Mouse (Mus musculus): ENCODE results near the gene Dst.

Gene Dst

DNA sequence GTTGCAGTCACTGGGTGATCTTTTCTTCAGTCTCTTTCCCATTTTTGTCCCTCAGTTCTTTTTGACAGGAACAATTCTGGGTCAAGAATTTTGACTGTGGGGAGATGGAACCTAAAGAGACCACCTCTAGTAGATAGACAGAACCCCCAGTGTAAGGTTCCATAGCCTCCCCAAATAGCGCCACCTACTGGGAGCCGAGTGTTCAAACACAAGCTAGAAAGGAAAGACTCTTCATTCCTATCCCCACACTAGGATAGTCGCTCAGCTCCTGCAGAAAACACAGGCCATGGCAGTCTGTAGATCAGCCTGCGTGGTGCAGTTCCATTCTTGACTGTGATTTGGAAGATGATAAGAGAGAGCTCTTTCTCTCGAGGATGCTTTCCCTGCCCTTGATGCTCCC, 160.3 kb downstream of the Dst start:
- peak; percentile 40 for DNase-seq

DNA sequence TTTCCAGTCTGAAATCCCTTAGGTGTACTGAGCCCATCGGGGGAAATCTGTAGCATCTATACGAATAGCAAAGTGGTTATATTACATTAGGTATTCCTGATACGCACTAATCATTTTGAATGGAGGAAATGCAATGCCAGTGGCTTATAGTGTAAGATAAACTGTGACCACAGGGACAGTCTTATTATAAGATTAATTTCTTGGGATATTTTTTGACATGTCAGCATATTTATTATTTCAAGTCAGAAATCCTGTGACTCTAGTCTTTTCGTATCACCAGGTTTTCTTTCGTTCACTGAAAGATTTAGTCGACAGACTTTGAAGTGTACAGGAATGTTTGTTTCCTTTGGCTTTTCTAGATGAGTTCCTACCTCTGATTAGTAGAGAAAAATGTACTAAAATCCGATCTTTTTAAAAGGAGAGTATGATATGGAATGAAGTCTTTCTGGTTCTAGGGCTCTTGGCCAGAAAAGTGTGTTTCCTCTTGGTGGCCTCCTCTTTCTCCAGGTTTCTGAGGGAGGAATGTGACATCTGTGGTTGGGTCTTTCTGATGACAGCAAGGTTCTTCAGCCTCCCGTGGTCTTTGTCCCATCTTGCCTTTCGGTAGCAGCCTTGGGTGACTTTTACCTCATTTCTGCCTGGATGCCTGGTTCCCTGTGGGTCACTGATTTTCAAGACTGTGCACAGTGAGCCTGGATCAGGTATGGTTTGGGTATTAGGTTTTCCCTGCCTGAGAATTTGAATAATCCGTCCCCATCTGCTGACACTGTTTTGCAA, 161.7 kb downstream of the Dst start:
- DNase-seq, result no peak

DNA sequence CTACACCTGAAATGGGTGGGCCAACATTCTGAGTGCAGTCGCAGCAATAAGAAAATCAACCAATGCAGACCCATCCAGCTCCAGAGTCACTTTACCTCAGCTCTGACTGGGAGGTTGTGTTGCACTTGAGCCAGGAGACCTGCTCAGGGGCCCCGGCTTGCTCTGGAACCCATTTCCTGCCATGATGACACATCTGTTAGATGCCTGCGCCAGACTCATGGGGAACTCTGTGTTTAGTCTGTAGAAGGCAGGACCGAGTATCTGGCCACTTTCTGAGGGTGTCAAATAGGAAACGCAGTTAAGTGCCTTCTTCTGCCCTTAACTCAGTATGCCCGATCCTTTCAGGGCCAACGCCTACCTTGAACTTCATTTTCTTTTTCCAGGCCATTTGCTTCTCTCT, 162.4 kb downstream of the Dst start:
- DNase-seq, result no peak

DNA sequence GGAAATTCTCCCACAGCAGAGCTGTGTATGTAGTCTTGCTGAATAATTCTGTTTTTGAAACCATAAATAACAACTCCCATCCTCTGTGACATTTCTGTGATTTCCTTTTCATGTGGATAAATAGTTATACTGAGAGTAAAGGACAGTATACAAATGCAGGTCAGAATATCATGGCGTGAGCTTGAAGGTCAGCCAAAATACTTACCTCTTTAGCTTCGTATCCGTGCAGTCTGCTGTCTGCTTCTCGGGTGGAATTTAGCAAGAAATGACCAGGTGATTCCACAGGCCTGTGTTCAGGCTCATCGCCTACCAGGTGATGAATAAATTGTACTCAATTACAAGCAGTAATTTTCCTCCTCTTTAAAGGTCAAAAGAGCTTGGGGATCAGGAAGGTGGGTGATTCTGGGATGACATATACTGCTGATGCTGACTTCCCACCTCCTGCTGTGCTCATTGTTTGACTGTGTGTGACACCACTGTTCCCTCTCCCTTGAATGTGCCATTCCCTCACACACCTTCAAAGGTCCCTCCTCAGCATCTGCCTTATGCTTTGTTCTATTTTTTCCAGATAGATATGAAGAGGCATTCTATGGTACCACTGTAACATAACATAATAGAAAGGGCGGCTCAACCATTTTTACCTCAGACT, 163.1 kb downstream of the Dst start:
- no peak for DNase-seq

DNA sequence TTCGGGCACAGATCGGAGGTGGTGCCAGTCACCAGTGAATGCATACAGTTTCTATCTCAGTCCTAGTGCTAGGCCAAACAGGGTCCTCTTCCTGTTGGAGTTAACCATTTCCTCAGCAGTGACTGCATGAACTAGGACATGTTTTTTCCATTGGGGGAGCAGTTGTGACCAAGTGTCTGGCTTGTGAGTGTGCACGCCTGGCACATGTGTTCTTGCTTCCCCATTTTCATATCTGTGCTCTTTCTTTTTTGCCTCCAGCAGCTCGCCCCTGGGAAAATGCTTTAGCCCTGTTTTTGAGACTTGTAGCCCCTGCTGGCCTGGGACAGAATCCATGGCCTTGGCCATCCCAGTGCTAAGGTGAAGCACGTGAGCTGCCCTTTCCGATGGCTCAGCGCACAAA, 164.2 kb downstream of the Dst start:
- DNase-seq, result no peak

DNA sequence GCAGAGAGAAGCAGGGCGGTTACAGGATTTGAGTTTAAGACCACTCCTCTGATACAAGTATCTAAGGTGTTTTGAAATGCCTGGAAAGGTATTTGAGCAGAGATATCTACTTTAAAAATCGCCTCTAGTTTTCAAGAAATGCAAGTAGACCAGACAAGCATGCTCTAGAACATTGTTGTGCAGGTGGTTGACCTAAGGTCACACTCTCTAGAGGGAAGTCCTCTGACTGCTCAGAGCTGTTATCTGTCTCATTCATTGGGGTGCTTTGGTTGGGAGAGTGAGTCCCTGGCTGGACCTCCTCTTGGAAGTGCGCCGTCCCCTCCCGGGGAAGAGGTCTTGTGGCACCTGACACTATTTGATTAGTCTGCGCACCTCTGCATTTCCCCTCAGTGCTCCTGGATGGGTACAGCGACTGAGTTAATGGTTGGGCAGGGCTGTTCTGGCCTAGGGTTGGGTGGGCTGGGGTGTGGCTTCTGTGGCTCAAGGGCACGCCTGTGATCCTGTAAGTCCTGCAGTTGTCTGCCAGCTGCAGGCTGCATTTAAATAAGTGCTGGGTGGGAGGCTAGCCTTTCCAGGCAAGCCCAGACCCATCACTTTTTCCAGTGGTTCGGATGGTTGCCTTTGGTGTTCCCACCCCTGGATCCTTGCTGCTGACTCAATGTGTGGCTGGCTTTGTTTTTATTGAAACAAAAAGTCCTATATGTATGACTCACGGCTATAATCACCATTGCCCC, 165.6 kb downstream of the Dst start:
- no peak for DNase-seq

DNA sequence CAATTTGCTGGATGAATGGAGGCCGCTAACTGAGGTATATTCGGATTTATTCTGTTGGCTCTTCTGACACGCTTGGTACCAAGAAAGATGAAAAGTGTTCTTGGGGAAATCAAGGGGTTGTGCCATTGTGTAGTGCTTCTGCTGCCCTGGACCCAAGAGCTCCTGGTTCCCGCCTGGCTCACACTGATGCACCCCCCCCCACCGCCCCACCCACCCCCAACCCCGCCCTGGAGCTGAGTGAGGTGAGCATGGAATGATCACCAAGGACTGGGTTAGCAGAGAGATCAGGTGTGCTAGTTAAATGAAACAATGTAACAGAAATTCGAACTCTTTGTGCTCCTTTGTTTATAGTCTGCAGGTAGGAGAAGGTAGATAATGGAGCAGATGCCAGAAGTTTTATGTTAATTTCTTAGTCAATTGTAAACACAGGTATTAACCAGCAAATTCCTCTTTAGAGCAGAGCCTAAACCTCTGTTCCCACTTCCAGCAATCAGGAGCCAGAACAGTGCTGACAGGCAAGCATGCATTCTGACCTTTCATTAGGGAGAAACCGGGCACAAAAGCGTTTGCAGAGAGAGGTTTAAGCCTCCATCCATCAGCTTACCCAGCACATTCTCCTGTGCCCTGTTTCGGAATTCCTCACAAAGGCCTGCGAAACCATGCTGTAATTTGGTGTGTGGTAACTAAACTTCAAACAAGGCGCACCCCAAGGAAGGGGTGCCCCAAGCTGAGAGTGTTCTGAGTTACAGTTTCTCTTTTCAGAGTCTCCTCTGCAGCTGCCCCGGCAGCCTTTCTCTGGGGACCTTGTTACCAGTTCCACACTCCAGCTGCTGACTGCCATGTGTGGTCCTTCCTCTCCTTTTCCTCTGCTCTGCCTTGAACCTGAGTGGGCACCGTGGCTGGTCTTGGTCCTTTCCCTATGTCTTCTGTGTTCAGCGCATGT, 166.5 kb downstream of the Dst start:
- no peak for DNase-seq

DNA sequence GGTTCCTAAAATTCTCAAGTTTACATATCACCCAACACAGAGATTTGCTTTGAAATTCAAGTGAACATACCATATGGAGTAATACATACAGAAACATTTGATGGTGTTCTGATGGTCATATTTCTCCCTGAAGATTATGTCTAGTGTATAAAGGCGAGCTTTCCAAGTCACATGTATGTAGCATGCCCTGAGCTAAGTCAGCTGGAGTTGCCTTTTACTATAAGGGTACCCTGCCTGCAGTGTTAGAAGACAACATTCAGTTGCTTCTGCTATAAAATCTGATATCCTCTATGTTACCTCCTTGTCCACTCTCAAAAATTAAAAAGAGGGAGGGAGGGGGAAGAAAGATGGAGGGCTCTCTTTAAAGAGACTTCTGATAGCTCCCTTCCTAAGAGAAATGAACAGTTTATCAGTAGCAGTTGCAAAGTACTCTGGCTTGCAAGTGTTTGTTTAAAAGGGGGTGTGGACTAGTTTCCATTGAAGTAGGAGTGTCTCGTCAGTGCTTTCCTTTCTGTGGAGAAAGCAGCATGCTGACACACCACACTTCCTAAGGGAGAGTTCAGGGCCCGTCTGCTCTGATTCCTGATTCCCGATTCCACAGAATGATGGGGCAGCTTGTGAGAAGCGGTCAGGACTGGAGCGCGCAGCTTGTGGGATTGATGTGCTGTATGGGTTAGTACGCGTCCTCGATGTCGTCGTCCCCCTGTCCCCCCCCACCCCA, 168.8 kb downstream of the Dst start:
- peak; percentile 25 for DNase-seq

DNA sequence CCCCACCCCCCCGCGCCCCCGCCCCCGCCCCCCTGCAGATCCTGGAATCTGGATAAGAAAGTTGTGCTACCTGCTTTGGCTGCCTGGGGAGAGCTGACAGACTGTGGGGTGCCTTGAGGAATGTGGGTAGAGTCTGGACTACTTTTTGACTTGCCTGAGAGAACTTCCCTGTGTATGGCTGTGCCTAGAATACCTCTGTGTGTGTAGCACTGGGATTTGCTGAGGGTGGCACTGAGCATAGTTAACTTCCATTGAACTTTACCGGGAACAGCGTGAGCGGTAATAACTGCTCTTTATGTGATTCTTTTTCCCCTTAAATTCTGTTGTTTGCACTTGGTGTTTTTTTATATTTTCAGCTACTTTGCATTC, 169.4 kb downstream of the Dst start:
- no peak for DNase-seq

DNA sequence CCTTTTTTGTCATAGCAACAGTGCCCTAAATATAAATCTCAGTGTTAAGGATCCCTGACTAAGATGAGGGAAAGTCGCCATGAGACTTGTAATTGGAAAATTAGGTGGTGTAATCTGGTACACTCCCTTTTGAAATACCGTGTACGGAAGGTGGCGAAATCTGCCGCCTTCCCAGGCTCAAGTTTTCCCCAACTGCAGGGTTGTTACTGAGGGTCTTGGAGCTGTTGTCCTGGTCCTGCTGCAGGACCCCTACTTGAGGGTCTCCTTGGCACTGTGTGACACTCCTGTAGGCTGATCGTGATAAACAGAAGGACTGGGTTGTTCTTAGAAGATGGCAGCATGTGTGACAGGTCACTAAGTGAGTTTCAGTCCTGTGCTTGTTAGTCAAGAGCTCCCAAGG, 169.9 kb downstream of the Dst start:
- DNase-seq, result no peak

DNA sequence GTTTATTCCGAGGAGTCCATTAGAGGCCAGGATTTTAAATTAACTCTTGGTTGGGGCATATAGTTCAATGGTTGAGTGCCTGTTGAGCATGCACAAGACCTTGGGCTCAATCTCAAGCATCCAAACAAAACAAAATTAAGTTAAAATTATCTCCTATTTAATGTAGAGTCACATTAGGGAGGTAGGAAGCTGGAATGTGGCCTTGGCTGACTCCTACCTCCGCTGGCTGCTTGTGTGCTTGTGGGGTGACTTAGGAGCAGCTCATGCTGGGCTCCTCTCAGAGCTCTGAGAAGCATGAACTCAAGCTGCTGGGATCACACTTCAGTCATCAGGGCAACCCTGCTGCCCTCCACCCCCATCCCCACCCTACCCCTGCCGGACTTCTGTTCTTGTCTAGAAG, 181.0 kb downstream of the Dst start:
- DNase-seq, result no peak

DNA sequence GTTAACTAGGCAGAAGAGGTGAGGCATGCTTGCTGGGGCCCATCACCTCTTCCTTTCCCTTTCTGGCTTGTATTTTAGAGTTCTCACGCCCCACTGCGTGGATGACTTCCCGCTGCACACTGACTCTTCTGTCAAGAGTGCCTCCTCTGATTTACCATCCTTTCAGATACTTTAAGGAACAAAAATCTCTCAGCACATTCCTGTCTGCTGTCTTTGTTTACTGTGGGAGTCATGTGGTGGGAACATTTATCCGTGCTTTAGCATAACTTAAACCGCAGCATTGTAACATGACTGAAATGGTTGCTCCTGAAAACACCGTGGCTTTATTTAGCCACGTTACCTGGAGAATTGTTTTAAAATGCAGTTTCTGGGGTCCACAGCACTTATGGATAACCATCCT, 182.7 kb downstream of the Dst start:
- no peak for DNase-seq

DNA sequence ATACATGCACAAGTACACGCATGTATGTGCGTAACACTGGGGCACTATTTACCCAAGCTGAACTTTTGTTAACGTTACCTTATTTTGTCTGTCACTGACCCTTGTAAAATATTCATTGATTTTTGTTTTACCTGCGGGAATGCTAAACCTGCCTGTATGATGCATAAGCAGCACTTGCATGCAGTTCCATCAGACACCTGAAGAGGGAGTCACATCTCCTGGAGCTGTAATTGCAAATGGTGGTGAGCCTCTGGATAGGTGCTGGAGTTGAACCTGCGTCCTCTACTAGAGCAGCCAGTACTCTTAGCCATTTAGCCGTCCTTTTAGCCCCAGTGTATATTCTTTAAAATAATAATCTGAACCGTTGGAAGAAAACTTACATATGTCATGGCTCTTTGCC, 185.6 kb downstream of the Dst start:
- DNase-seq, result no peak

DNA sequence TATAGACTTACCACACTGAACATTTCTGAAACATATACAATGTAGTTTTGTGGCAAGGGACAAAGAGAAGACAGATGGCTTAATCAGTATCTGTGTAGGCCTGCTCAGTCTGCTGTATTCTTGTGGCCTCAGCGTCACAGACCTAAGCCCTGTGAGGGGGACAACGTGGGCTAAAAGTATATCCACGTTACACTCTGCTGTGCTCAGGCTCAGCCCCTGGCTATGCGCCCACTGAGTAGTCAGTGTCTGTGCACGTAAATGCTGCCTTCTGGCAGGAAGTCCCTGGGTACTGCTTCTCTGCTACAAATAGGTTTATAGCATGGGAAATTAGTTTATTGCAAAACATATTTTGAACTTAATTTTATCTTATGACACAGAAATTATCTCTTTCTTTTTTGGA, 186.3 kb downstream of the Dst start:
- DNase-seq, result no peak

DNA sequence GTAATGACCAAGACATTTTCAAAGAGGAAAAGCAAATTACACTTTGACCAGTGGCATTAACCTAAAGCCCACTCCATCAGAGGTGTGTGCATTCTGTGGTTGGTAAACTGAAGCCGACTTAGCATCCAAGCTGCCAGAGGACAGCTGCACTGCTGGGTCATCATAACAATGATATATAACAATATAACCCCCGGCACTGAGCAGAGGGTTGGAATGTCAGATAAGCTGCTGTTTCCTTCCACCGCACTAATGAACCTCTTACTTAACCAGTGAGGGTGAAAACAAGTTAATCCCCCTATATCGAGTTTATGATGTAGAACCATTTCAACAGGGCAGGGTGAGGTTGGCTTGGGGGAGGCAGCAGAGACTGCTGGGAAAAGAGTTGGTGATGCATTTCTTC, 187.1 kb downstream of the Dst start:
- no peak for DNase-seq

DNA sequence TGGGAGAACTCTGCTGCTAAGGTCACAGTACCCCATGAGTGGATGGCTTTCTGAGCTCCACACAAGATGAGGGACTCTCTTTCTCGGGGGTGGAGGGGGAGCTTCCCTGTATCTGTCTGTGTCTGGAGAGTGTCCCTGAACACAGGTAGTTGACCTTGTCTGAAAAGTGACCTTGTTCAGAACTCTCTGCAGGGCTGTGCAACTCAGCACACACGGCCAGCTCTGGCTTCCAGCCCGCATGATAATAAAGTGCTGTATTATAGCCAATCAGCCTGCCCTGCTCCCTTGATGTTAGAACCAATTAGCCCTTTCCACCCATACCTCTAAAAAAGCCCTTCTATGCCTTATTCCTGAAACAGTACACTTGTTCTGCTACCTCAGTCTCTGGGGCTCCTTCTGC, 188.9 kb downstream of the Dst start:
- DNase-seq, result no peak

DNA sequence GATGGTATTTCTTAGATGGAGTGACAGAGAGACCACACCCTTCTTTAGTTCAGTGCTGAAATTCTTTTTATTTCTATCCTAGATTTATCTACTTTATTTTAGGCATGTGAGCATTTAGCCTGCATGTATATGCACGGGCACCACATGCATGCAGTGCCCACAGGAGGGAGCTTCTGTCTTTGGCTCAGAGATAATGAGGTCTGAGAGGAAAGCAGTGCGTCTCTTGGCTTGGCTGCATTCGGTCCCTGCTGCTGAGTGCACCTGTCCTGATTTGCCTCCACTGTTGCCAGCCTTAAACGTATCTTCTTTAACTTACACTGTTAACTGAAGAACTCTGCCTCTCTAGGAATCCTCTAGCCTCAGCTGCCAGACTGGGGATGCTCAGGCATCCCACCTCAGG, 189.6 kb downstream of the Dst start:
- no peak for DNase-seq

DNA sequence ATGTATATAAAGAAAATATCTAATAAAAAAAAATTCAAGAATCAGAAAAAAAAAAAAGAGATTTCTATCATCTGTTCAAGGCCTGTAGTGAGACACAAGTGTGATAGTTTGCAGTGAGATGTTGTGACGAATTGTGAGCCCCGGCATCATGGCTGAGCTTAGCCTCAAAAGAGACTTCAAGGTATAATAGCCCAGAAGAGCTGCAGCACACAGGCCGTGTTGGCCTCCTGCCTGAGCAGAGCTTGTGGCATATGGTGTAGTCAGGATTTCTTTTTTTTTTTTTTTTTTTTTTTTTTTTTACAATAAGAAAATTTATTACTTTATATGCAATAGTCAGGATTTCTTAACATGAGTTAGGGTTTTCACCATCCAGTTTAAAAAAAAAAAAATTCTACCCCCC, 191.4 kb downstream of the Dst start:
- no peak for DNase-seq

DNA sequence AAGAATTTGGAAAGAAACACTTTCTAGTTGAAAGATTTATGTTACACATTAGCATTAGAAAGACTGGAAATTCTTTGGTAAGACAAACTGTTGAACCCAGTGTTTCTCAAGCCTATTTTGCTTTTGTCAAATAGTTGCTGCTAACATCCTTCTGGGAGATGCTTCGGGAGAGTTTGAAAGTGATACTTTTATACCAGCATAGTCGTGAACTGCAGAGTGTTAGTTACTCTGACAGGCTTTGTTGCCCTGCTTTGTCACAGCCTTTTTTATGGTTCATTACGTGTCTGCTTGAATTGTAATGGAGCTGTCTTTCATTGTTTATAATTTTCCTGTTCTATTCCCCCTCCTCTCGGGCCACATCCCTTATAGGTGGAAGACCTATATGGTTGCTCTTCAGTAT, 192.4 kb downstream of the Dst start:
- no peak for DNase-seq

DNA sequence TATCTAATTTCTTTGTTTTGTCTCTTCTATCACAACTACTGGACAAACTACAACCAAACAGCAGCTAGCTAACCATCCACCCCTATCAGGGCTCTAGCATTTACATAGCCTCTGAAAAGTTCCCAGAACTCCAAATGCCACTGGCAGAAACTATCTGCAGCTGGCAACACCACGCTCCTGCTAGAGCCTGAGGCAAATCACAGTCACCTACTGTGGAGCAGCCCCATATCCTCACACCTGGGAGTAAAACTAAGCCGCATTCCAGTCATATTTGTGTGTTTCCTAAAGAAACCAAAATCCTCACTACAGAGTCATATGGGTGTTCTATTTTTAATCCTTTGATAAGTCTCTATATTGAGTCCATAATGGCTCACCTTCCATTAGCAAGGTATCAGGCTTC, 194.6 kb downstream of the Dst start:
- DNase-seq, result no peak

DNA sequence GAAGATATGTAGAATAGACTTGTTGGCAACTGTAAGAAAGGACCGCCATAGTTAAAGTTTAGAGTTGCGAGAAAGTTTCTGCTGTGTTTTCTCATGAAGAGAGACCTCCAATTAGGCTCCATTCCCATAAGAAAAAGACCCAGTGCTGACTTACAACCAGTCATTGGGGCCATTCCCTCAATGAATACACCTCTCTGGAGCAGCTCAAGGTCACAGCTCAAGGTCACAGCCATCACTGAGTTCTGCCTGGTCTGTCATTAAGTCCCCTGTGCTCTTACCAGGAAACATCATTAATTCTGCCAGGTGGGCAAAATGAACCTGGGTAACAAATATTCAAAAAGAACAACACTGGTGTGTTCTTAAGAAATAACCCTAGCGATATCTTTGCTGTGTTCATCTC, 195.2 kb downstream of the Dst start:
- no peak for DNase-seq

DNA sequence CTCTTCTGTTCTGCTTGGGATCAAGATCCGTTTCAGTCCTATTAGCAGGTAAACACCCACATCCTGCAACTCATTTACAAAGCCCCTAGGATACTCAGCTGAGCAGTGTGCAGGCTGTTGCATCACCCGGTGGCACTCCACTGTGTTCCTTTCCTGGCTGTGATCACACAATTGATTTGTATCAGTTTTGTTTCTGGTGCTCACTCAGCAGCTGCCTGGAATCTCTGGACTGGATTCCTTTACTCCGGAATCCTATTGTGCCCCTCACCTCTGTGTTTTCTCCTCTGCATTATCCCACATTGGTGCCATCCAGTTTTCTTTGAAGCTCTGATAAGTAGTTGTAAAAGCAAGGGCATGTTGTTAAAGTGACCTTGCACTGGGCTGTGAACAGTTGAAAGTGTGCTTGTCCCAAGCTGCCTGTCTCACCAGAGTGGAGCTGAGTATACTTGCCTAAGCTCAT, 195.7 kb downstream of the Dst start:
- DNase-seq, result no peak
